Mouse (Mus musculus): ENCODE results near the gene Ckap2l. TPM values are rescaled to one million over a fixed set of nuclear protein-coding genes. Genes with fewer than 3 reads are reported as not detected.

The Ckap2l gene
- polyA plus RNA-seq, 1 experiment from 2014 or later: 37.9 TPM

DNA sequence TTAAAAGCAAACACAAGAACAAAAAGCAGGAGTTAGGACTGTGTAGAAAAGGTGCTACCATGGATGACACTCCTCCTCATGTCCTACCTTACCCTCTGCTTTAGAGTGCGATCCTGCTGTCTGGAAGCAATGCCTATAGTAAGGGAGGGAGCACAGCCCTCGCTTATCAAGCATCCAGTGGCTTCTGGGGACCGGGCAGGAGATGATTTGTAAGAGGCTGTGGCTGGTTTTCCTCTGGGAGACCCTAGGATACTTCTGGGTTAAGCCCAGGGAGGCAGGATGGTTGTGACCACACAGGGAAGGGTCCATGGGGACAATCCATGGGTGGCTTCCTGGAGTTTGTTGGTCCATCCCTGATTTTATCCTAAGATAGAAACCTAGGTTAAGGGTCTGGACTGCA lies 36.4 kb downstream of the Ckap2l start:
- H3K27me3 ChIP-seq (replicated peaks): no peaks in the 10 kb centered on the region
- no peak overlapping the region for H3K4me2 ChIP-seq (replicated peaks)
- WGBS: 79% methylated on average over 3 of the region's 3 CpGs
- H3K27ac ChIP-seq: no peak overlapping the region
- H3K36me3 ChIP-seq: no peaks in the 10 kb centered on the region
- no peaks in the 10 kb centered on the region for H3K9me3 ChIP-seq
- H3K9ac ChIP-seq: no peak overlapping the region
- no peak overlapping the region for H3K4me3 ChIP-seq
- no peak for ATAC-seq (ENCODE audit: low FRiP score, low read depth)
- H3K4me1 ChIP-seq: no peaks in the 10 kb centered on the region

DNA sequence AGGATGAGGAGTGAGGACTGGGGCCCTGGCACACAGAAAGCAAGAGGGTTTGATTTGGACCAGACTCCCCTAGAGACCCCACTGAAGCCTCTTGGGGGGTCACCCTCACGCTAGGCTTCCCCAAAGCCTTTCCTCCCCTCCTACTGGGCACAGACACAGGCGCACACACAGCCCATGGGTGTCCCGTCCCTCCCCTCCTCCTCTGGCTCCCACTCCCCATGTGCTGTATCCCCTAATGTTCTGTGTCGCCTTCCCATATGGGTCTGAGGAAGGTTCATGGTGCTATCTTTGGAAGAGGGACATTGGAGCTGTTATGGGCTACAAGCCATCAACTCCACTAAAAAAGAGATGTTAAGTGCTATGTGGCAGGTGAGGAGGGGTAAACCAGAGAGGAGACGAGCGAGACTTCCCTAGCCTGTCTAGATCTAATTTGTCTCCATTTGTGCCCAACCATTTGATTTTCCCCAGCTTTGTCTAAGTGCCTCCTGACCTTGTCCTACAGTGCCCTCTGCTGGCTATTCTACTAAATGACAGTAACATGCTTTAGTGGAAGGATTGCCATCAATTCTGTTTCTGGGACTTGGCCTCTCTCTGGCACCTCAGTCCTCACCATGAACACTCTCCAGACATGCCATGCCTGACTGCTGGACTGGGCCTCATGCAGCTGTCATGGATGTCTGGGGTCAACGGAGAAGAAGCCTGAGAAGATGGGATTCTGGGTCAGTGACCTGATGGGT lies 38.4 kb downstream of the Ckap2l start:
- H3K27me3 ChIP-seq (replicated peaks): no peaks in the 10 kb centered on the region
- no peaks in the 10 kb centered on the region for H3K36me3 ChIP-seq
- no peaks in the 10 kb centered on the region for H3K4me1 ChIP-seq
- H3K9me3 ChIP-seq: no peaks in the 10 kb centered on the region
- ATAC-seq (ENCODE audit: low FRiP score, low read depth): peak; percentile 73
- H3K27ac ChIP-seq: no peak overlapping the region
- 0 out of 2 replicates have a peak overlapping the region, but pooled peaks have one; percentile 12 for H3K4me2 ChIP-seq (replicated peaks)
- WGBS: 38% methylated on average over 7 of the region's 7 CpGs
- H3K9ac ChIP-seq: peak overlapping the region; percentile 18; the same call in 1 of the 2 replicates
- H3K4me3 ChIP-seq: no peak overlapping the region

DNA sequence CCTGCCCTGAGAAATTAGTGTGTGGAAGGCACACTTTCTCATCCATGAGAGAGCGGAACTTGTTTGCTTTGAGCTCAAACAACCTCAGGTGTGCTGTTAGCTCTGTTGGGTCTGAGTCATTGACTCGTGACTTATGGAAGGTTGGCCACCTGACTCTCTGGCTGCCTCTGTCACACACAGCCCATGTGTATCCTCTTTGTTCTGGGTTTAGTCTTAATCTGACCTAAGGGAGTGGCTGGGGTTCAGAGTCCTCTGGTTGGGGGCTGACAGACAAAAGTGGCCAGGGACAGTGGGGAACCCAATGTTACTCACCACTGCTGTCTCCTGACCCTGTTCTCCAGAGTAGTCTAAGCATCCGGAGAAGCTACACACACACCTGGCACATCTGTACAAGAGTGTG lies 39.0 kb downstream of the Ckap2l start:
- no peaks in the 10 kb centered on the region for H3K9me3 ChIP-seq
- H3K27ac ChIP-seq: no peak overlapping the region
- no peak overlapping the region for H3K9ac ChIP-seq
- no peaks in the 10 kb centered on the region for H3K36me3 ChIP-seq
- no peaks in the 10 kb centered on the region for H3K27me3 ChIP-seq (replicated peaks)
- no peak overlapping the region for H3K4me2 ChIP-seq (replicated peaks)
- no peak for ATAC-seq (ENCODE audit: low FRiP score, low read depth)
- no peak overlapping the region for H3K4me3 ChIP-seq
- 87% methylated on average over 3 of the region's 3 CpGs for WGBS
- H3K4me1 ChIP-seq: no peaks in the 10 kb centered on the region

DNA sequence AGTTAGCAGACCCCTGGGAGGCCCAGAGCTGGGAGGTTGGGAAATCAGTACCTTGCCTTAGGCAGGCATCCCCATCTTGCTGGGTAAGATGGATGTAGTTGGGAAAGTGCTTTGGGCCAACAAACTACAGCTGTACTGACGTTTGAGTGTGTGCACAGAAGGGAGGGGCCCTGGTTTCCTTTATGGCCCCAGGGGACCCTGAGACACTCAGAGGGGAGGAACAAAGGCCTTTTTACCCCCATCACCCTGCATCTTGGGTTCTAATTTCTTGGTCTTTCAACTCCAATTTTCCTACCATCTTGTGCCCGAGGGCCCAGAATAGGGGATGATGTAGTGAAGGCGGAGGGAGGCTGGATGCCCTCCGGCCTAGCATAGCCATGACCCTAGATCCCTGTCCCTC lies 41.0 kb downstream of the Ckap2l start:
- Histone ChIP-seq H3K9ac (no peak overlapping the region), H3K4me2 (replicated peaks) (no peak overlapping the region), H3K27ac (no peak overlapping the region), H3K4me3 (no peak overlapping the region), H3K27me3 (replicated peaks) (no peaks in the 10 kb centered on the region), H3K4me1 (no peaks in the 10 kb centered on the region), H3K36me3 (no peaks in the 10 kb centered on the region), H3K9me3 (no peaks in the 10 kb centered on the region)
- no peak for ATAC-seq (ENCODE audit: low FRiP score, low read depth)
- 63% methylated on average over 4 of the region's 4 CpGs for WGBS

DNA sequence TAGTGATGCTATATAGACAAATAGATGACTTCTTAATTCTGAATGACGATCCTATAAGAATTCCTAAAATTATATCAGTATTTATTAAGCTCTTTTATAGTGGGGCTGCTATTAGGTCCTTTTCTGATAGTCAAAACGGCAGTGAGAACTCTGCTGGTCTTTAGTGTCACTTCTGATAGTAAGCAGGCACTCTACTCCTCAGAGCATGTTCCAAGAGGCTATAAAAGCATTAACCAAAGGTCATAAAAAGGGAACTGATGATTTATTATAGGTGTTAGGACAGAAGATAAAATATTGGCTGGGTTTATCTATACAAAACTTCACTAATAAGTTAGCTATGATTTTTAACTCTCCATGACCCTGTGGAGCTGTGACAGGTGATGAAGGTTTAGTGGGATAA lies 42.9 kb downstream of the Ckap2l start:
- H3K4me1 ChIP-seq: no peaks in the 10 kb centered on the region
- H3K9ac ChIP-seq: no peak overlapping the region
- no peak for ATAC-seq (ENCODE audit: low FRiP score, low read depth)
- 73% methylated on average over 2 of the region's 2 CpGs for WGBS
- H3K36me3 ChIP-seq: no peaks in the 10 kb centered on the region
- no peak overlapping the region for H3K27ac ChIP-seq
- no peaks in the 10 kb centered on the region for H3K9me3 ChIP-seq
- H3K4me2 ChIP-seq (replicated peaks): no peak overlapping the region
- H3K27me3 ChIP-seq (replicated peaks): no peaks in the 10 kb centered on the region
- no peak overlapping the region for H3K4me3 ChIP-seq

DNA sequence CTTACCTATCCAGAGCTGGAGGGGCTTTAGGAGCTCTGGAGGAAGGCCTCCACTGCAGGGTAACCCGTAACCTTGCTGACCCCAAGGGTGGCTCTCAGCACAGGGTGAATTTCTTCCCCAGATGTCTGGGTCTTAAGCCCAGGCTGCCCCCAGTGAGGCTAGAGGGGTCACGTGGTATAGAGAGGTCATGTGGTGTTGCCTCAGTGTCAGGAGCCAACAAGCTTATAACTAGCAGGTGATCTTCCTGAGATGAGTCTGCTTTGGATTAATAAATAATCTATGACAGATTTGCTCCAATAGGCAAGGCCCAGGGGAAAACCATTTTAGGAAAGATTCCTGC lies 43.4 kb downstream of the Ckap2l start:
- Histone ChIP-seq H3K27ac (no peak overlapping the region), H3K27me3 (replicated peaks) (no peaks in the 10 kb centered on the region), H3K9me3 (no peaks in the 10 kb centered on the region), H3K36me3 (no peaks in the 10 kb centered on the region), H3K4me3 (no peak overlapping the region), H3K4me2 (replicated peaks) (no peak overlapping the region), H3K4me1 (no peaks in the 10 kb centered on the region), H3K9ac (no peak overlapping the region)
- no peak for ATAC-seq (ENCODE audit: low FRiP score, low read depth)
- WGBS: 73% methylated on average over 2 of the region's 2 CpGs

DNA sequence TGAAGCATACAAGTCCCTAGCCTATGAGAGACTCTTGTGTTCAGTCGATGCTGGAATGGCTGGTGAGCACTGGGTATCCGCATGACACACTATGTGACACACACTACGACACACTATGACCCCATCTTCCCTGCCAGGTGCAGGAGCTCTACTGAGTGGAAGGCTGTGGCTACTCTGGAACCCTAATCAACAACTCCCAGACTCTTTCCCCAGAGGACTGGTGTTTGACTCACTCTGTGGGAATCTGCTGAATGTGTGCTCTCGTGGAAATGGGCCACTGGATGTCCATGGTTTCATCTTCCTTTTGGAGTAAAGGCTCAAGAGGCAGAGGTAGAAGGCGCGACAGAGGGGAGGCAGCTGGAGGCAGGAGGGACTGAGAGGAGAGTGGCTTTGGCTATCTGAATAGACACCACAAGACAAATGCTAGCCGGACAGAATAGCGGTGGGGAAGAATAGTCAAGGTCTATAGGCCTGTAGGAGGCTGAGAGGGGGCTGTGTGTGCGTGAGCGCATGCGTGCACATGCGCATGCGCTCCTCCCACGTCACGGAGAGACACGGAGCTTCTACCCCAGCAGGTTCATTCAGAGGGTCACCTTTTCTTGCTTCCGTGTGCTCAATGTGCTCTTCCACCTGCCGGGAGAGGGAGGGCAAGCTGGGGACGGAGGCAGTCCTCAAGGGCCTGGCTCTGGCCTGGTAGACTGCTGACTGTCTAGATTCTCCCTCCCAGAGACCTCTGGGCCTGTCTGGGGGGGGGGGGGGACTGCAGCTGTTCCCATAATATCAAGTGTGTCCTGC lies 44.0 kb downstream of the Ckap2l start:
- H3K4me1 ChIP-seq: no peaks in the 10 kb centered on the region
- H3K9me3 ChIP-seq: no peaks in the 10 kb centered on the region
- no peak overlapping the region for H3K9ac ChIP-seq
- H3K27me3 ChIP-seq (replicated peaks): no peaks in the 10 kb centered on the region
- H3K4me3 ChIP-seq: no peak overlapping the region
- no peak overlapping the region for H3K27ac ChIP-seq
- H3K4me2 ChIP-seq (replicated peaks): no peak overlapping the region
- ATAC-seq (ENCODE audit: low FRiP score, low read depth): no peak
- WGBS: 85% methylated on average over 19 of the region's 19 CpGs
- no peaks in the 10 kb centered on the region for H3K36me3 ChIP-seq

DNA sequence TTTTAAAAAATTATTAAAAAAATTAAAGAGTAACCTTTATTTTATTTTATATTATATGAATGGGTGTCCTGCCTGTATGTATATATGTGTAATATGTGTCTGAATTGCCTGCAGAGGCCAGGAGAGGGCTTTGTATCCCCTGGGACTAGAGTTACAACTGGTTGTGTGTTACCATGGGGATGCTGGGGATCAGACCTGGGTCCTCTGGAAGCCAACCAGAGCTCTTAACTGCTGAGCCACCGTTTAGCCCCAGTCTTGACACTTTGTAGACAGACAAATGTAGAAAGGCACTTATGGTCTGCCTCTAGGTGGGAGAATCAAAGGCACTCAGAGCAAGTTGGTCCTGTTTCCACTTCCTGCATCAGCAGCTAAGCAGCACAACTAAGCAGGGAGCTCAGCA lies 47.7 kb downstream of the Ckap2l start:
- Histone ChIP-seq H3K4me3 (no peak overlapping the region), H3K4me2 (replicated peaks) (no peak overlapping the region), H3K27me3 (replicated peaks) (no peaks in the 10 kb centered on the region), H3K27ac (no peak overlapping the region), H3K36me3 (no peaks in the 10 kb centered on the region), H3K4me1 (no peaks in the 10 kb centered on the region), H3K9me3 (no peaks in the 10 kb centered on the region), H3K9ac (no peak overlapping the region)
- ATAC-seq (ENCODE audit: low FRiP score, low read depth): no peak
- WGBS: 50% methylated on average over 1 of the region's 1 CpGs

DNA sequence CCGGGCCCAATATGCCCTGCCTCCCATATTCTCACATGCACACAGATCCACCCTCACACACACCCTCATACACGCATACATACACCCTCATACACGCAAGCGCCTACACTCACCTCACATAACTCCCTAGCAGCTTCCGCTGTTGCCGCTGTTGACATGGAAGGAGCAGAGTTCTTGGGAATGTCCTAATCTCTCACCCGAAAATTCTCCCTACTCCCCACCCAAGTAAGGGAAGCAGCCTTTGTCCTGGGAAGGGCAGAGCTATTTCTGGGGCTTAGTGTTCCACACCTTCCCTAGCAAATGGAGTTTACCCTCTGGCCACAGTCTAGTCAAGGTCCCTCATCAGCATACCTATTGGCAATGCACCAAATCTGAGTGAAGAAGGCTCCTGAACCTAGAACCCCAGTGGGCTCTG lies 49.3 kb downstream of the Ckap2l start:
- Histone ChIP-seq H3K27me3 (replicated peaks) (no peaks in the 10 kb centered on the region), H3K4me1 (no peaks in the 10 kb centered on the region), H3K4me2 (replicated peaks) (no peak overlapping the region), H3K4me3 (no peak overlapping the region), H3K9me3 (no peaks in the 10 kb centered on the region), H3K9ac (no peak overlapping the region), H3K27ac (no peak overlapping the region), H3K36me3 (no peaks in the 10 kb centered on the region)
- WGBS: 92% methylated on average over 7 of the region's 7 CpGs
- ATAC-seq (ENCODE audit: low FRiP score, low read depth): no peak

DNA sequence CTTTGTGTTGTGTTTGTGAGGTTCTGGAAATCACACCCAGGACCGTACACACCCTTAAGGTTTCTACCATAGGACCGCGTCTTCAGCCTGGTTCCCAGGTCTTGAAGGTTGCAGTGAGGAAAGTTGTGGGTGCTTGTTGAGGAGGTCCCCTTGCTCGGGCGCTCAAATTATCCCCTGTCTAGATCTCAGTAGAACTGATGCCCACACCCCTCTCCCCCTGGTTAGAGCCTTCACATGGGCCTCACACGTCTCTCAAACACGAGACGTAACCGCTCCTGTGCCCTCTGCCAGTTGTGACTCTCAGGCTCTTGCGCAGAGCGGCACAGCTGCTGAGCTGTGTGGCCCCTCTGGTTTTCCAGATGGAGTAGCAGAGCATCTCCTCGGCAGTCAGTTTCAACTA lies 50.1 kb downstream of the Ckap2l start:
- Histone ChIP-seq H3K9ac (no peak overlapping the region), H3K27ac (no peak overlapping the region), H3K9me3 (no peaks in the 10 kb centered on the region), H3K27me3 (replicated peaks) (no peaks in the 10 kb centered on the region), H3K4me1 (no peaks in the 10 kb centered on the region), H3K4me3 (no peak overlapping the region), H3K36me3 (no peaks in the 10 kb centered on the region), H3K4me2 (replicated peaks) (no peak overlapping the region)
- no peak for ATAC-seq (ENCODE audit: low FRiP score, low read depth)
- 93% methylated on average over 12 of the region's 12 CpGs for WGBS

DNA sequence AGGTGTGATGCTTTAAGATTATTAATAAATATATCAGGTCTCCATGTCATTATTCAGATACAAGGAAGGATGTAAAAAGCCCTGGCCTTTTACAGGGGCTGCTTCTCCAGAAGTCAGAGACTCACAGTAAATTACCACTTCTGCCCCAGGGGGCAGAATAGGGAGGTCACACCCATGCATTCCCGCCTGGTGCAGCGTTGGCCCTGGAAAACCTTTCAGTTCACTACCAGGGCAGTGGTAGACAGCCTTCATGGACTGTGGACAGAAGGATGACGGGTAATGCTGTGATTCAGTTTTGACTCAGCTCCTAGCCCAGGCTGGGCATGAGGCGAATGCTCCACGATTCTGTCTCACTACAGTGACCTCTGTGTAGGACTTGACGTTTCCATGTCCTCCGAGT lies 50.6 kb downstream of the Ckap2l start:
- no peak overlapping the region for H3K4me2 ChIP-seq (replicated peaks)
- no peaks in the 10 kb centered on the region for H3K4me1 ChIP-seq
- H3K27me3 ChIP-seq (replicated peaks): no peaks in the 10 kb centered on the region
- no peak overlapping the region for H3K4me3 ChIP-seq
- WGBS: 82% methylated on average over 7 of the region's 7 CpGs
- no peaks in the 10 kb centered on the region for H3K9me3 ChIP-seq
- no peak for ATAC-seq (ENCODE audit: low FRiP score, low read depth)
- H3K36me3 ChIP-seq: no peaks in the 10 kb centered on the region
- no peak overlapping the region for H3K9ac ChIP-seq
- no peak overlapping the region for H3K27ac ChIP-seq

DNA sequence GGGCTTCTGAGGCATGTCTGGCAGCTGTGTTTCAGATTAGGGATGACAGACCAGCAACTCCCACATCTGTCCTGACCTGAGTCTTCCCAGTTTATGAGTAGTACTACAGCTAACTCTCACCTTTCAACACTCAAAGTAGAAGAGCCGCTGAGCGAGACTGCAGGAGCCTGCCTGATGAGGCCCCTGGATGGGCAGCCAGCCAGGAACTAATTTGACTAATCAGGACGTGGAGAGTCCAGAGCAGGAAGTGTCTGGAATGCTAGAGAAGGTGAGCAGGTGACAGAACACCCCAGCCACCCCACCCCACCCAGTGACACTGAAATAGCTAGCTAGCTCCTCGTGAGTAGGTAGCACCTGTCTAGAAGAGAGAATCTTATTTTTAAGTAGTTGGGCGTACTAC lies 51.4 kb downstream of the Ckap2l start:
- no peak for ATAC-seq (ENCODE audit: low FRiP score, low read depth)
- no peaks in the 10 kb centered on the region for H3K4me1 ChIP-seq
- WGBS: 72% methylated on average over 5 of the region's 5 CpGs

More for the DNA sequence above, 51.4 kb downstream of the Ckap2l start:
- no peak overlapping the region for H3K4me3 ChIP-seq
- H3K27ac ChIP-seq: no peak overlapping the region
- no peaks in the 10 kb centered on the region for H3K36me3 ChIP-seq
- H3K9ac ChIP-seq: no peak overlapping the region
- no peak overlapping the region for H3K4me2 ChIP-seq (replicated peaks)
- no peaks in the 10 kb centered on the region for H3K27me3 ChIP-seq (replicated peaks)
- H3K9me3 ChIP-seq: no peaks in the 10 kb centered on the region
